Mouse (Mus musculus): ENCODE results near the gene Strada.

- no peak for TF ChIP-seq CTCF (IDR thresholded peaks at IDR 0.05; ENCODE audit: low read depth, low read length)
- no peak for TF ChIP-seq TAL1 (conservative IDR thresholded peaks at IDR 0.05; ENCODE audit: low read depth, low read length)
- no peak for TF ChIP-seq GATA2 (IDR thresholded peaks at IDR 0.05; ENCODE audit: borderline replicate concordance, low read depth, low read length)
- TF ChIP-seq GATA1 (IDR thresholded peaks at IDR 0.05; ENCODE audit: borderline replicate concordance, low read length): no peak
Observed at GRCm38 (mm10) chr11:106167435-106167834, 34.5 kb downstream of the Strada start.
